Mouse (Mus musculus): ENCODE measurements at regions not wholly inside any gene's neighbourhood (a gene's known extent, or its start where the extent isn't known, plus 50 kb on each side); places are given as distances from the start of the nearest gene placed in this dataset.

GRCm38 (mm10) chr6:31934826-31935225, 115.2 kb upstream of the 1700012A03Rik start:
- Histone ChIP-seq H3K27ac (ENCODE audit: insufficient read depth, low read depth, low read length) (no peak overlapping the region), H3K4me3 (ENCODE audit: insufficient read depth, low read length) (no peak overlapping the region), H3K4me1 (ENCODE audit: control insufficient read depth, insufficient read depth, low read length) (no peaks in the 10 kb centered on the region)
- TF ChIP-seq CTCF (IDR thresholded peaks at IDR 0.05; ENCODE audit: low read depth, low read length) = no peak
- no peak for TF ChIP-seq POLR2A (IDR thresholded peaks at IDR 0.05; ENCODE audit: borderline replicate concordance, low read depth, low read length)

- Histone ChIP-seq H3K4me1 (ENCODE audit: control insufficient read depth, insufficient read depth, low read length) (no peaks in the 10 kb centered on the region), H3K4me3 (ENCODE audit: insufficient read depth, low read length) (no peak overlapping the region), H3K27ac (ENCODE audit: insufficient read depth, low read depth, low read length) (no peak overlapping the region)
- TF ChIP-seq CTCF (IDR thresholded peaks at IDR 0.05; ENCODE audit: low read depth, low read length) (no peak), POLR2A (IDR thresholded peaks at IDR 0.05; ENCODE audit: borderline replicate concordance, low read depth, low read length) (no peak)
Measured at GRCm38 (mm10) chr6:31933956-31934355, 116.1 kb upstream of the 1700012A03Rik start.

- no peaks in the 10 kb centered on the region for H3K4me1 ChIP-seq (ENCODE audit: control insufficient read depth, insufficient read depth, low read length)
- TF ChIP-seq CTCF (IDR thresholded peaks at IDR 0.05; ENCODE audit: low read depth, low read length) = no peak
- no peak for TF ChIP-seq POLR2A (IDR thresholded peaks at IDR 0.05; ENCODE audit: borderline replicate concordance, low read depth, low read length)
- H3K4me3 ChIP-seq (ENCODE audit: insufficient read depth, low read length) = no peak overlapping the region
- no peak overlapping the region for H3K27ac ChIP-seq (ENCODE audit: insufficient read depth, low read depth, low read length)
Measured at GRCm38 (mm10) chr6:31933364-31933763, 116.7 kb upstream of the 1700012A03Rik start.

DNA sequence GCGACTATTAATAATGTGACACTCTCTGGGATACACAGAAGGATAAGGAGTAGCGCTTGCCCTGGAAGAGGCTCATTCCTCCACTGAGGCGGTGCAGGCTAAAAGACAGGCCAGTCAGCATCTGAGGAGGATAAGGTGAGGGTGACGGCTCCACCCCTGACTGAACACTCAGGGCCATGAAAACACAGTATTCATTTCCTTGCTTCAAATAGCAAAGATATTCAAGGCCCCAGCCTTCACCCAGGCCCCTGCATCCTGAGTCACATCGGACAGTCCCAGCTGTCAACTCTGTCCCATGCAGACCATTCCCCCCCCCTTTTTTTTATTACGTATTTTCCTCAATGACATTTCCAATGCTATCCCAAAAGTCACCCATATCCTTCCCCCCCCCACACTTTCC, 118.9 kb upstream of the 1700012A03Rik start:
- TF ChIP-seq POLR2A (IDR thresholded peaks at IDR 0.05; ENCODE audit: borderline replicate concordance, low read depth, low read length) (no peak), CTCF (IDR thresholded peaks at IDR 0.05; ENCODE audit: low read depth, low read length) (no peak)
- no peaks in the 10 kb centered on the region for H3K4me1 ChIP-seq (ENCODE audit: control insufficient read depth, insufficient read depth, low read length)
- no peak overlapping the region for H3K4me3 ChIP-seq (ENCODE audit: insufficient read depth, low read length)
- no peak overlapping the region for H3K27ac ChIP-seq (ENCODE audit: insufficient read depth, low read depth, low read length)

- Histone ChIP-seq H3K4me3 (ENCODE audit: insufficient read depth, low read length) (no peak overlapping the region), H3K27ac (ENCODE audit: insufficient read depth, low read depth, low read length) (no peak overlapping the region), H3K4me1 (ENCODE audit: control insufficient read depth, insufficient read depth, low read length) (no peaks in the 10 kb centered on the region)
- TF ChIP-seq CTCF (IDR thresholded peaks at IDR 0.05; ENCODE audit: low read depth, low read length) (no peak), POLR2A (IDR thresholded peaks at IDR 0.05; ENCODE audit: borderline replicate concordance, low read depth, low read length) (no peak)
Measured at GRCm38 (mm10) chr6:31929165-31929564, 120.9 kb upstream of the 1700012A03Rik start.

DNA sequence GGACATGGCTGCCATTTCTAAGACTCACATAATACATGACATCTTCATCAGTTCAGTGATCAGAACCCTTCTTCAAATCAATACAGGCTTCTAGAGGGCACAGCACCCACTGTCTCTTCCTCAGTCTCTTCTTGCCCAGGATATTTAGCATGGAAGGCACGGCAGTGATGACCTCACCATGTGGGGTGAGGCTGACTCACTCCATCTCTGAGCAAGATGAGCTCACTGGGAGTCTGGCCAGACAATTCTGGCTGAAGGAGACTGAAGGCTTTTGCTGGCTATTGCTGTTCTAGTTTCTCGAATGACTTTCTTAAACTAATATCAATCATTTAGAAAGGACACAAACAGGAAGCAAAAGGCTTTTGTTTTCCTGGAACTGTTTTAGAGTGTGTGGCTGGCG, 122.9 kb upstream of the 1700012A03Rik start:
- TF ChIP-seq CTCF (IDR thresholded peaks at IDR 0.05; ENCODE audit: low read depth, low read length) (no peak), POLR2A (IDR thresholded peaks at IDR 0.05; ENCODE audit: borderline replicate concordance, low read depth, low read length) (no peak)
- Histone ChIP-seq H3K4me3 (ENCODE audit: insufficient read depth, low read length) (no peak overlapping the region), H3K4me1 (ENCODE audit: control insufficient read depth, insufficient read depth, low read length) (no peaks in the 10 kb centered on the region), H3K27ac (ENCODE audit: insufficient read depth, low read depth, low read length) (no peak overlapping the region)

- TF ChIP-seq POLR2A (IDR thresholded peaks at IDR 0.05; ENCODE audit: borderline replicate concordance, low read depth, low read length) (no peak), CTCF (IDR thresholded peaks at IDR 0.05; ENCODE audit: low read depth, low read length) (no peak)
- no peak overlapping the region for H3K27ac ChIP-seq (ENCODE audit: insufficient read depth, low read depth, low read length)
- no peak overlapping the region for H3K4me3 ChIP-seq (ENCODE audit: insufficient read depth, low read length)
- H3K4me1 ChIP-seq (ENCODE audit: control insufficient read depth, insufficient read depth, low read length) = no peaks in the 10 kb centered on the region
Measured at GRCm38 (mm10) chr6:31924669-31925046, 125.4 kb upstream of the 1700012A03Rik start.

- H3K4me3 ChIP-seq (ENCODE audit: insufficient read depth, low read length) = no peak overlapping the region
- no peak overlapping the region for H3K27ac ChIP-seq (ENCODE audit: insufficient read depth, low read depth, low read length)
- H3K4me1 ChIP-seq (ENCODE audit: control insufficient read depth, insufficient read depth, low read length) = no peaks in the 10 kb centered on the region
- TF ChIP-seq CTCF (IDR thresholded peaks at IDR 0.05; ENCODE audit: low read depth, low read length) = no peak
- TF ChIP-seq POLR2A (IDR thresholded peaks at IDR 0.05; ENCODE audit: borderline replicate concordance, low read depth, low read length) = no peak
Measured at GRCm38 (mm10) chr6:31923951-31924668, 125.9 kb upstream of the 1700012A03Rik start.

DNA sequence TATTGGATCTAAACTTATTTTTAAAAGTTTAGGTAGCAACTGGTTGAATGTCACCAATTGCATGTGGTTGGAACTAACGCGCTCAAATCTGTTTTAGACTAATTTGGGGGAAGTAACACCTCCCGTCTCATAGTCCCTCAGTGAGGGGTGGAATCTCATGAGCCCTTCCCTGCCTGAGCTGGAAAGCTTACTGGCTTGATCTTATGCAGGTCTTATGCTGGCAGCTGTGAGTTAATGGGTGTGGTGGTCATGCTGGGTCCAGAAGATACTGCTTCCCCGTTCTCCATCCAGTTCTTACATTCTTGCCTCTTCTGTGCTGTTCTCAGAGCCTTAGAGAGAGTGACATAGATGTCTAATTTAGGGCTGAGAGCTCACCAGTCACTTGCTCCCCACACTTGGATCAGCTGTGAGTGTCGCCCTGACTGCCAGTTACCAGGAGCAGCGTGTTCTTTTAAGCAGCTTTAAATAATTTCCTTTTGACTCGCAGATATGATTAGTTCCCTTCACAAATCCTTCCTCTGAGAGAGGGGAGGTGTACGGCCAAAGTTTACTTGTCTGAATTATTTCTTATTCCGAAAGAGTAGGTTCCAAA, 128.4 kb upstream of the 1700012A03Rik start:
- no peak overlapping the region for H3K4me3 ChIP-seq (ENCODE audit: insufficient read depth, low read length)
- TF ChIP-seq CTCF (IDR thresholded peaks at IDR 0.05; ENCODE audit: low read depth, low read length) (no peak), POLR2A (IDR thresholded peaks at IDR 0.05; ENCODE audit: borderline replicate concordance, low read depth, low read length) (no peak)
- H3K4me1 ChIP-seq (ENCODE audit: control insufficient read depth, insufficient read depth, low read length) = no peaks in the 10 kb centered on the region
- no peak overlapping the region for H3K27ac ChIP-seq (ENCODE audit: insufficient read depth, low read depth, low read length)

DNA sequence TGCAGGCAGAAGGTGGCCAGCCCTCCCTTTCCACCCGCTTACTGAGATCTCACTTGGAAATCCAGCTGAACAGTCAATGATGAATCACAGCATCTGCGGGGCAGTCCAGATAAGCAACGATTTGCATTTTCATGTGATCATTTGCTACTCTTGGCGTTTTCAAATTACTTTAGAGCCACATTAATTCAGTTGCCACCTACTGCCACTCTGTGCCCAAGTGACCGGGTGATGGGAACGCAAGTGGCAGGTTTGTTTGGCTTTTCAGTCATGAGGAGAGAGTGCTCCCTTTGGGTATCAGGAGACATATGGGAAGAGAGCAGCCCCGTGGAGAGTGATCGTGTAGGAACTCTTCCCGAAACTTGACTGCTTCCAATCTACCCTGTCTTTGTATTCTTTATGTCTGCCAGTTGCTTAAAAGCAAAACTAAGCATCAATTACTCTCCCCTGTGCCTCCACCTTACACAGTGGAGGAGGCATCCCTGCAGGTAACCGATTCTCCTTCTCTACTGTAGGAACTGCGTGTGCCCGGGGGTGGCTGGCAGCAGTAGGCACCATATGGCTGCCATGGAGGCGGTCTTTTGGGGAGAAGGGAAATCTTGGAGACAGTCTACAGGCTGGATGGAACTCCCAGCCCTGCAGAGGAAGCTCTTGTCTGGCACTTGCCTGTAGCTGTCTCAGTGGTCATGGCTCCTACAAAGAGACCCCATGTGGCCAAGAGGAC, 132.5 kb upstream of the 1700012A03Rik start:
- Histone ChIP-seq H3K4me1 (ENCODE audit: control insufficient read depth, insufficient read depth, low read length) (no peaks in the 10 kb centered on the region), H3K4me3 (ENCODE audit: insufficient read depth, low read length) (no peak overlapping the region), H3K27ac (ENCODE audit: insufficient read depth, low read depth, low read length) (no peak overlapping the region)
- TF ChIP-seq POLR2A (IDR thresholded peaks at IDR 0.05; ENCODE audit: borderline replicate concordance, low read depth, low read length) (no peak), CTCF (IDR thresholded peaks at IDR 0.05; ENCODE audit: low read depth, low read length) (no peak)

Measured in bone marrow macrophage, adult 2 months (primary cell).